Mouse (Mus musculus) frontal cortex, adult (tissue): ENCODE measurements at regions not wholly inside any gene's neighbourhood (a gene's known extent, or its start where the extent isn't known, plus 50 kb on each side); places are given as distances from the start of the nearest gene placed in this dataset.

ENCODE experiments used
- ATAC-seq: cut with Nextera tagmentation; 2 replicates; pipeline ENCODE4 v1.9.2; 2017; ENCODE audit warnings: mild to moderate bottlenecking, moderate library complexity, mixed read lengths; ENCODE audit not compliant: low TSS enrichment

DNA sequence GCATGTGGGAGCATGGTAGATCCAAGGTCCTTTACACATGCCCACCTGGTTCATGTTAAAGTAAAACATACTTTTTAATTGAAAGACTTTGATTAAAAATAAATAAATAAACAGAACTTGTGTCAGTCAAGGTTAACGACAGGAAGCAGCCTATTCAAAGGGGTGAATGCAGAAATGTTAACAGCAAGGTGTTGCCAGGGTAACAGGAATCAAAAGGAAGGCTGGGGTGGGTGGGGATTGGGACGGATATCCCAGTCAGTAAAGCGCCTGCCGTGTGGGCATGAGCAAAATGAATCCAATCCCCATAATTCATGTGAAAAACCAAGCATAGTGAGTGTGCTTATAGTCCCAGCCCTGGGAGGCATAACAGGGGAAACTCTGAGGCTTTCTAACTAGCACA is 682.6 kb upstream of the Tmem132c start:
- no peak for ATAC-seq

DNA sequence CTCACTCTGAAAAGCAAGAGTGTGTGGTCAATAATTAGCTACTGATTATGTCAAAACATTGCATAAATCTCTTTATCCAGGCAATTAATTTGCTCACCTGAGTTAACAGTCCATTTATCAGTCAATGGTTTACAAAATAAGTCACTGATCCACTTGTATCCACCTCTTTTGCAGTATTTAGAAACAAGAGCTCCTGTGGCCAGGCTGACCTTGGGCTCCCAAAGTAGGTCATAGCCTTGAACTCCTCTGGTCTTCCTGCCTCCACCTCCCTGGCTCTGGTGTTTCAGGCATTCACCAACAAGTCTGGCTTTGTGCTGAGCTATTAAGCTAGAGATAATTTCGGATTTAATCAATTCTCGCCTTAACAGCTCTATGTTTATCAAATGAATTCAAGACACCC is 675.8 kb upstream of the Tmem132c start:
- ATAC-seq, result no peak

- ATAC-seq, result no peak
These were observed 675.4 kb upstream of the Tmem132c start for GRCm38 (mm10) chr5:126566226-126566625.

DNA sequence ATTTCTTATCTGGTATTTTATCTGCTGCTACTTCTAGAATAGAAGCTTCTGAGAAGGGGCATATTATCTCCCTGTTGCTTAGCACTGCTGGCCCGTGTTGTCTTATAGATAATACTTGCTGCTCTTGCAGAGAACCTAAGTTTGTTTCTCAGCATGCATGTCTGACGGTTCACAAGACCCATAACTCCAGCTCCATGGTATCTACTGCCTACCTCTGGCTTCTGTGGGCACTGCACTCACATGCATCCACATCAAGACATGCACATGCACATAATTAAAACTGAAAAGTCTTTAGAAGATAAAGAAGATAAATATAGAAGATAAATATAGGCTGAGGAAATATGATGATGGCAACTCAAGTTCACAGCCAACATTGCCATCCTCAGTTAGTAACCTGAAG is 667.8 kb upstream of the Tmem132c start:
- no peak for ATAC-seq

GRCm38 (mm10) chr5:126597786-126598330 is 643.8 kb upstream of the Tmem132c start:
- ATAC-seq, result no peak

DNA sequence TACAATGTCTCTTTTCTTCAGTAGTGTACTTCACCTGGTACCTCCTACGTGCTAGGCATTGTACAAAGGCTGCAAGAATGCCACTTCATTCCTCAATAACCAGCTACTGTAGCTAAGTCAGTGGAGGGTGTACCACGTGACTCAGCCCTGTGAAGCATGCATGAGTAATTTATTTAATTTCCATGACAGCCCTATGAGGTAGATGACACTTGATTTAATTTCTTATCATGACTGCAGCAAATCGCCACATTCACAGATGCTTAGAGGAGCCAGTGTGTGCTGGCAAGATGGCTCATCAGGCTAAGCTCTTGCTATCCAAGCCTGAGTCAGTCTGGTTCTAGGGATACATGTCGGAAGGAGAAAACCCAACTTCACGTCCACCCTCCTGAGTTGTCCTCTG is 642.0 kb upstream of the Tmem132c start:
- ATAC-seq, result no peak

- no peak for ATAC-seq
These were observed 634.9 kb upstream of the Tmem132c start for GRCm38 (mm10) chr5:126606756-126607155.

- ATAC-seq, result no peak
These were observed 629.0 kb upstream of the Tmem132c start for GRCm38 (mm10) chr5:126612571-126612970.

- no peak for ATAC-seq
These were observed 619.1 kb upstream of the Tmem132c start for GRCm38 (mm10) chr5:126622551-126622950.

DNA sequence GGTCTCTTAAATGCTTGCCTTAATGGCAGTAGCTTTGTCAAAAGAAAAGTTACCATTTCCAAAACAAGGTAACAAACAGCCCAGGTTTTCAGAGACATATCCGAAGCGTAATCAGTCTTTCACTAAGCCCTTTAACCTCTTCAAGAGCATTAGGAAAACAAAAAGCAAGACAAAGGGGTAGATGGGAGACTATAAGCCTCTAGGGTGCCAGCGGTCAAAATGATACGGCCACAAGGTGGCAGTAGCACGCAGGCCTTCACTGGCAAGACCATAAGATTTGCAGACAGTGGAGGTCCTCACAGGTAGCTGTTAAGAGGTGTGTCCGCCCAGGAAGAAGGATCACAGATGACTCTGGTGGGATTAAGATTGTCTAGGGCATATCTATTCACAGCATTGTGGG is 618.4 kb upstream of the Tmem132c start:
- peak; percentile 59; the same call in 1 of the 2 replicates for ATAC-seq

- ATAC-seq, result no peak
These were observed 611.8 kb upstream of the Tmem132c start for GRCm38 (mm10) chr5:126629826-126630225.

DNA sequence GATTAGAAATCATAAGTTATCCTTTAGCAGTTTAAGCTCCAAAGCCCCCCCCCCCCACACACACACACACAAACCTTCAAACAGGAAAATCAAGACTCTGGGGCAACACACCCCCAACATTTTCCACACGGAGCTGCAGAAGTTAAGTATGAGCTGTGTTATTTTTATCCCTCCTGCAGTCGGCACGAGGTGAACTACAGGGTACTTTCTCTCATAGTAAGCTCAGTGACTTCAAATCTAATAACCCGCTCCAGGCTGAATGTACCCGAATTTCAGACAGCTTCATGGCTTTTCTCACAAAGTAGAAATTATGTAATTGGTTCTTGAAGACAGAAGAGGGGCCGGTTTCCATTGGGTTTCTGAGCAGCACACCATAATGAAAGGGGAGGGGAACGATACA is 591.2 kb upstream of the Tmem132c start:
- peak; percentile 31; the same call in 1 of the 2 replicates for ATAC-seq

GRCm38 (mm10) chr5:126651367-126651766 is 590.2 kb upstream of the Tmem132c start:
- ATAC-seq, result no peak

- no peak for ATAC-seq
These were observed 579.0 kb upstream of the Tmem132c start for GRCm38 (mm10) chr5:126662648-126663047.

DNA sequence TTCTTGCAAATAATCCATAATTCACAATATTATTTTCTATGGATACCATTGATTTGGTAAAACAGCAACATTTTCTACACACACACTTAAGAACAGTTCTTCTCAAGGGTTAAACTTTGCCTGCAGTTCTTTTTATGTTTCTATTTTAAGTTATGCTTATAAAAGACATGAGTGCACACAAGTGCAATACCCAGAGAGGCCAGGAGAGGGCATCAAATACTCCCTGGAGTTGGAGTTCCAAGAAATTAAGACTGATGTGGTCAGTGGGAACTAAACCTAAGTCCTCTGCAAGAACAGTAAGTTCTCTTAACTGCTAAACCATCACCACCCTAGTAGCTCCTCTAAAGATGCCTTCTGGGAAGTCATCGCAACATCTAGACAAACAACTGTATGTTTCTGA is 570.5 kb upstream of the Tmem132c start:
- ATAC-seq, result no peak

DNA sequence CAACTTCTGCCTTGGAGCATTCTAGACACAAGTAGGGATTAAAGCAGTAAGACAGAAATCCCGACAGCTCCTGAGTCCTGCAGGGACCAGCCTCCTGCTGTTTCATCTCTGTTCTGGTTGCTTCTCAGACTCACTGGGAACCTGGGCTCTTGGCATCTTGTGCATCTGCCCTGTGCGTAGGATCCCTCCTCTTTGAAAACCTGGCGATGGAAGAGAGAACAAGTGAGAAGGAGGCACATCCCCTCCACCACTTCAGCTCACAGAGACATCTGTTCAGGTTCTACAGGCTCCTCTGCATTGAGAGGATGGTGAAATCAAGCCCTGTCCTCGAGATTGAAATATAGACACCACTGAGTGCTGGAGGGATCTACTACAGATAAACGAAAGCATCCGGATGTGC is 561.3 kb upstream of the Tmem132c start:
- ATAC-seq, result peak; percentile 85

DNA sequence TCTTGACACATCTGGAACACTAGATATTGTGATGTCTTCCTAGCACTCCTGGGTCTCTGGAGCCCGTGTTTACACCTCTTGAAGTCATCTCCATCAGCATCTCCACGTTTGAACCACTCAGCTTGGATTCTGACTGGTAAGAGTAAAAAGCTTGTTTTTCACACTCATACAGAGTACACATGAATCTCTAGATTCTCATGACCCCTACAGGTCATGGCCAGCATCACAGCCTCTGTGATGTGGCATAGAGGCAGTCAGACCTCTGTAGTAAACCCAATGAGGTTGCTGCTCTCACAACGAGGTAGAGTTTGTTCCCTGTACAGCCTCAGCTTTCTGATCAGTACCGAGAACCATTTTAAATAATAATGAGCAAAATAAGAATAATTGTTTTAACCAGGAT is 542.3 kb upstream of the Tmem132c start:
- 0 out of 2 replicates have a peak, but pooled peaks have one; percentile 59 for ATAC-seq

GRCm38 (mm10) chr5:126703516-126704282 is 537.9 kb upstream of the Tmem132c start:
- ATAC-seq, result no peak

DNA sequence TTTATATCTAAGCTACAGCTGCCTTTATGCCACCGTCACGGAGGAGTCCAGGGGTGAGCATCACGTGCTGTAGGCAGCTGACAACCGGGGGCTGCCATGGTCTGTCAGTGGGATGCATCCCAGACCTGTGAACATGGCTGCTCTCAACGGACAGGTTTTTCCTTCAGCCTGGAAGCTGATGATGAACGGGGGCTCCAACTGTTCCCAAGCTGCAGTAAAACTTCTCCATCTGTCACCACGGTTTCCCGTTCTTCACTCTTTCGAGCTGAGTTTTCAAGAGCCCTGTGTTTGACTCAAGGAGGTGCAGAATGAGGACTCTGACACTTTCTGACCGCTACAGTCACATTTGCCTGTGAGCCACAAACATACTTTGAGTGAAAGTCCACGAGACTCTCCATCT is 535.7 kb upstream of the Tmem132c start:
- no peak for ATAC-seq

GRCm38 (mm10) chr5:126706701-126707100 is 534.9 kb upstream of the Tmem132c start:
- no peak for ATAC-seq

GRCm38 (mm10) chr5:126714672-126715071 is 526.9 kb upstream of the Tmem132c start:
- peak; percentile 67; the same call in 1 of the 2 replicates for ATAC-seq

- no peak for ATAC-seq
These were observed 523.2 kb upstream of the Tmem132c start for GRCm38 (mm10) chr5:126718421-126718820.

DNA sequence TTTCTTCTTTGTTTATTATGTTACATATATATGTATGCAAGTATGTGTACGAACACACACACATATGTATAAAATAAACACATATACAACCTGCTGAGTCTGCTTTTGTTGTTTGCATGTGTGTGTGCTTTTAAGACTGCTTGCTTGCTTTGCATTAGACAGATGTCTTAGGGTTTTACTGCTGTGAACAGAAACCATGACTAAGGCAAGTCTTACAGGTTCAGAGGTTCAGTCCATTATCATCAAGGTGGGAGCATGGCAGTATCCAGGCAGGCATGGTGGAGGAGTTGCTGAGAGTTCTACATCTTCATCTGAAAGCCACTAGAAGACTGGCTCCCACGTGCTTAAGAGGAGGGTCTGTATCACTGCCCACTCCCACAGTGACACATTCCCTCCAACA is 520.3 kb upstream of the Tmem132c start:
- no peak for ATAC-seq
